Mouse (Mus musculus) cerebellum, adult (tissue): Measurements from ENCODE around the gene Alkbh7.

Experiments used
- ATAC-seq: cut with Nextera tagmentation; 2 replicates; pipeline ENCODE4 v1.9.2; 2017; ENCODE audit warnings: mild to moderate bottlenecking, moderate library complexity, mixed read lengths; ENCODE audit not compliant: insufficient number of reproducible peaks, low FRiP score, low TSS enrichment

Gene Alkbh7

GRCm38 (mm10) chr17:57029691-57030090 lies 32.6 kb downstream of the Alkbh7 start:
- ATAC-seq, result no peak

- no peak for ATAC-seq
Measured at GRCm38 (mm10) chr17:57030931-57031660, 34.0 kb downstream of the Alkbh7 start, which contains the start of gene Khsrp. Gene Khsrp (minus strand): TSS chr17:57031522.

GRCm38 (mm10) chr17:57031661-57032420 lies 34.7 kb downstream of the Alkbh7 start:
- peak; percentile 93 for ATAC-seq

- no peak for ATAC-seq
Measured at GRCm38 (mm10) chr17:57032854-57033253, 35.7 kb downstream of the Alkbh7 start.

- ATAC-seq, result no peak
Measured at GRCm38 (mm10) chr17:57038978-57039377, 41.8 kb downstream of the Alkbh7 start.

GRCm38 (mm10) chr17:57041554-57041953 lies 44.4 kb downstream of the Alkbh7 start, which contains the start of gene Slc25a41:
Gene Slc25a41 (minus strand): TSS chr17:57041654.
- no peak for ATAC-seq

- ATAC-seq, result no peak
Measured at GRCm38 (mm10) chr17:57047406-57047805, 50.3 kb downstream of the Alkbh7 start.

GRCm38 (mm10) chr17:57048816-57049215 lies 51.7 kb downstream of the Alkbh7 start:
- no peak for ATAC-seq
